Mouse (Mus musculus) liver, embryonic 12.5 days (tissue): ENCODE results near the gene Gnai3. TPM values are rescaled to one million over a fixed set of nuclear protein-coding genes. Genes with fewer than 3 reads are reported as not detected.

Source experiments
- ATAC-seq: fragments of 200-750 bp; cut with Nextera tagmentation; 2 replicates; pipeline ENCODE4 v1.8.0; 2017; ENCODE audit warnings: moderate number of reproducible peaks, mild to moderate bottlenecking, moderate library complexity
- H3K27ac ChIP-seq: fragments of 300-500 bp; sonication (generic); 2 replicates; pipeline ENCODE4 v1.5.1; 2016; ENCODE audit warnings: mild to moderate bottlenecking
- H3K27me3 ChIP-seq: fragments of 300-500 bp; sonication (generic); replicated peaks from 2 replicates; pipeline ENCODE4 v1.6.1; 2016; ENCODE audit warnings: mild to moderate bottlenecking, moderate library complexity
- H3K36me3 ChIP-seq: fragments of 300-500 bp; sonication (generic); 2 replicates; pipeline ENCODE4 v1.6.1; 2016; ENCODE audit warnings: mild to moderate bottlenecking, moderate library complexity
- H3K4me1 ChIP-seq: fragments of 300-500 bp; sonication (generic); 2 replicates; pipeline ENCODE4 v1.6.1; 2016
- H3K4me2 ChIP-seq: fragments of 300-500 bp; sonication (generic); 2 replicates; pipeline ENCODE4 v1.6.1; 2016; ENCODE audit warnings: mild to moderate bottlenecking, moderate library complexity
- H3K4me3 ChIP-seq: fragments of 300-500 bp; sonication (generic); 2 replicates; pipeline ENCODE4 v1.5.1; 2016; ENCODE audit warnings: mild to moderate bottlenecking, moderate library complexity
- H3K9ac ChIP-seq: fragments of 300-500 bp; sonication (generic); 2 replicates; pipeline ENCODE4 v1.6.1; 2016; ENCODE audit warnings: mild to moderate bottlenecking, moderate library complexity
- H3K9me3 ChIP-seq: fragments of 300-500 bp; sonication (generic); replicated peaks from 2 replicates; pipeline ENCODE4 v1.6.1; 2016; ENCODE audit warnings: mild to moderate bottlenecking, moderate library complexity
- WGBS: fragments of 180-500 bp; shearing (Covaris S2); methylation state at CpG from one replicate; pipeline ENCODE4 v1.1.7; 2016; ENCODE audit not compliant: insufficient replicate concordance; 5-methylcytosine and 5-hydroxymethylcytosine counted together
- polyA plus RNA-seq: library from polyadenylated mRNA; unstranded; fragments of >200 nt; fragmentation: Nextera tagmentation; extraction: Ambion mirVana; gene quantifications from 2 replicates; pipeline ENCODE4 v1.2.1, GENCODE M21; 2016

Gnai3 gene
- polyA plus RNA-seq, 1 experiment from 2014 or later = 91.7 TPM

DNA sequence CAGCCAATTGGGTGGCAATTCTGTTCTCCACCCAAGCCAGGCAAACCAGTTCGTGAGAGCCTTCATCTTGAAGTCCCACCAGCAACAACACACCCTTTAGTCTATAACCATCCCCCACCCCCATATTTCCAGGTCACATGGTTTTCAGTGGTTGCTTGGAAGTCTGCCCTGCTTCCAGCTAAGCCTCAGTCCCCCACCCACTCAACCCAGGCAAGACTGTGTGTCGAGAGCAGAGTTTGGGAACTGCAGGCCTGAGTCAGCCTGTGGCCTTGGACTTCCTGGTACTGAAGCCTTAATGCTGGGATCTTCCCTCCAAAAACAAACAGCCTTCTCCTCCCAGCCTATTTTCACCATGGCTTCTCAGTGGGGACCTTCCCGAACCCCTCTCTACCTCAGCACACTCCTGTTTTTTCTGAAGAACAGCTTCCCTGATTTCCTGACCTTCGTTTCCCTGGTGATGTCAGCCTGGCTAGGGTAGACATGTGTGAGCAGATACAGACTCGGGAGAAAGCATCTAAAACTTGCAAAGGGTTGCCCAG is 57.0 kb downstream of the Gnai3 start:
- 67% methylated on average over 5 of the region's 5 CpGs for WGBS
- ATAC-seq = no peak
- peak overlapping the region; percentile 23; the same call in 1 of the 2 replicates for H3K27ac ChIP-seq

DNA sequence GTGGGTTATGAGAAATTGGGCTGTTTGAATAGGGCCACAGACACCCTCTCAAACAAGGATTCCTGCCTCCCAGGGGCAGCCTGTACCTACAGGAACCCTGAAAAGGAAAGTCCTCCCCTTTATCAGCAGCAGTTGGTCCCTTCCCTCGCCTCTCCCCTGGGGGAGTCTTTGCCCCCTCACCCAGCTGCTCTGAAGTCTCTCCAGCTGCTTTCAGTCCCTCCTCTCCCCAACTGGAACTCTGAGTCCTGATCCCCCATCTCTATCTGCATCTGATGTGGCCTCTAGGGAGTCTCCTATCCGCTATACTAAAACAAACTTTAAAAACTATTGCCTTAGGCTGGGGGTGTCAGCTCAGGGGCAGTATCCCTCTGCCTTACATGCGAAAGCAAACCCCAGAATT is 58.6 kb downstream of the Gnai3 start:
- Histone ChIP-seq H3K36me3 (peaks cover 22% of the 10 kb centered on the region), H3K4me2 (peak overlapping the region; percentile 98), H3K4me3 (peak overlapping the region; percentile 84), H3K9ac (peak overlapping the region; percentile 92), H3K27ac (peak overlapping the region; percentile 95), H3K9me3 (no peaks in the 10 kb centered on the region), H3K27me3 (no peaks in the 10 kb centered on the region), H3K4me1 (peaks cover 69% of the 10 kb centered on the region)
- no peak for ATAC-seq
- 55% methylated on average over 3 of the region's 3 CpGs for WGBS

More for the DNA sequence above, 57.0 kb downstream of the Gnai3 start:
- peaks cover 65% of the 10 kb centered on the region for H3K4me1 ChIP-seq
- H3K9ac ChIP-seq = no peak overlapping the region
- no peak overlapping the region for H3K4me2 ChIP-seq
- H3K36me3 ChIP-seq = peaks cover 6% of the 10 kb centered on the region
- no peak overlapping the region for H3K4me3 ChIP-seq
- H3K9me3 ChIP-seq = no peaks in the 10 kb centered on the region
- no peaks in the 10 kb centered on the region for H3K27me3 ChIP-seq

DNA sequence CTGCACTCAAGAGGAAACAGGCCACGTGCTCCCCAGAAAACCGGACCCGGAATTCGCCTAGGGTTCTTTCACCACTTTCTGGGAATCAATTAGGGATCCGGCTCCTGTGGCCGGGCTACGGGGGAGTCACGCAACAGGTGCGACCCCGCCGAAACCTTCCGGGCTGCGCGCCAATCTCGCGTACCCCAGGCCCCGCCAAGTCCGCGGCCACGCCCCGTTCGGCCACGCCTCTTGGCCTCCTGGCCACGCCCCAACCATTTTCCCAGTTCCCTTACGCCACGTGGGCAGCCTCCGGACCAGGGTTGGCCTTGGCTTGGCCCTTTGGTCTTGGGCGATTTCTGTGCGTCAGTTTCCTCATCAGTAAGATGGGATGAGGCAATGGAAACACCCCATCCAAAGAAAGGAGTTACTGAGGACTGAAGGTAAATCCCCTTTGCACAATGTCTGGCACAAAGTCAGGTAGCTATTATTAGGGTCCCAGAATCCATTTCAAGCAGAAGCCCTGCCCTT is 59.4 kb downstream of the Gnai3 start, which contains the start of gene Ampd2:
TSS of gene Ampd2 (minus strand) at position 182 of the 510 bp plus-strand sequence.
- H3K36me3 ChIP-seq = peaks cover 30% of the 10 kb centered on the region
- under 1% methylated on average over 29 of the region's 29 CpGs for WGBS
- peak; percentile 57 for ATAC-seq
- peak within 1 kb of the TSS; percentile 84 for H3K4me3 ChIP-seq
- peak within 1 kb of the TSS; percentile 95 for H3K27ac ChIP-seq
- no peaks in the 10 kb centered on the region for H3K27me3 ChIP-seq
- H3K9ac ChIP-seq = peak within 1 kb of the TSS; percentile 92
- H3K4me2 ChIP-seq = peak within 1 kb of the TSS; percentile 98
- H3K4me1 ChIP-seq = peaks cover 77% of the 10 kb centered on the region
- no peaks in the 10 kb centered on the region for H3K9me3 ChIP-seq

DNA sequence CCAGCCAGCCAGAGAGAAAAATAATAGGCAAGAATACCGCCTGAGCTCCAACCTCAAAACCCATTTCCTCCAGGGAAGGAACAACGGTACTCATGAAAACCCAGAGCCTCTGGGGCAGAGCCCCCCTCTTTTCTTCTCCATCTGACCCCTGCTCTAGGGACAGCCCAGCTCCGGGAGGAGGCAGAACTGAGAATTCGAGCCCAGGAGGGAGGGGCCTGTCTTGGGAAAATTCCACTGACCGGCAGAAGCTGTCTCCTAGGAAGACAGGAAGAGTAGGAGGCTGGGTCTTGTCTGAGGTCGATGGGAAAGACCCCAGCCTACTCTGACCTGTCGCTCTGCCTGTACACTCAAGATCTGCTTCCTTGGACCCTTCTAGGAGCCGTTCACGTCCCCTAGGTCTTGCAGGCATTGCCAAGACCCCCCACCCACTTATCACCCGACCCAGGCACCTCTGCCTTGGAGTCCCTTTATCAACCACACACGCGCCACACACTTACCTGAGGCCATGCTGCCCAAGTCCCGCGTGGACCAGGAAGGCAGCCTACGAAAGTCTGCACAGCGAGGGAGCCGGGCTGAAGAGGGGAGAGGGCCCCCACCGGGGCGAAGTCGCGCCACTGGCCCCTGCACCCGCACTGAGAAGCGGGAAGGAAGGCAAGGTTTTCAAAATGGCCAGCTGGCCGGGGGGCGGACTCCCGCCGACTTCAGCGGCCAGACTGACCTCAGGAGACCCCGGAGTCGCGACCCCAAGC is 60.1 kb downstream of the Gnai3 start:
- H3K4me1 ChIP-seq = peaks cover 83% of the 10 kb centered on the region
- no peaks in the 10 kb centered on the region for H3K27me3 ChIP-seq
- peak overlapping the region; percentile 98 for H3K4me2 ChIP-seq
- WGBS = under 1% methylated on average over 31 of the region's 31 CpGs
- no peaks in the 10 kb centered on the region for H3K9me3 ChIP-seq
- H3K36me3 ChIP-seq = peaks cover 36% of the 10 kb centered on the region
- ATAC-seq = peak; percentile 49
- peak overlapping the region; percentile 95 for H3K27ac ChIP-seq
- peak overlapping the region; percentile 84 for H3K4me3 ChIP-seq
- H3K9ac ChIP-seq = peak overlapping the region; percentile 92

DNA sequence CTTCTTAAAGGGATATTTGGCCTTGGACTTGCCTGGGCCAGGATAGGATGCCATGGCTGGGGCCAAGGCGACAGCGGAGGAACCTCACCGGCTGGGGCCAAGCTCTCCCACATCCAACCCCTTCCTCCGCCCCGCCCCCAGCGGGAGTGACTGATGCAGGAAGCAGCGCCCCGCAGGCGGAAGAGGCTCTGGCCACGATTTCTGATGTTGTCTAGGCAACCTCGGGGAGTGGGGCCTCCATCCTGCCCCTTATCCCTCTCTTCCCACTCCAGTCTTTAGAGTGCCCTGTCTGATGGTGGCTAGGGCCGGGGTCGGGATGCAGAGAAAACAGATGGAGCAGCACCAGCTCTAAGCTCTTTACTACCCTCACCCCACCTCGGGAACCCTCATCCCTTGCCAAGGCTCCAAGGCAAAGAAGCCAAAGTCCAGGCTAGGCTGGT is 60.6 kb downstream of the Gnai3 start:
- WGBS = 2% methylated on average over 14 of the region's 14 CpGs
- ATAC-seq = peak; percentile 85

DNA sequence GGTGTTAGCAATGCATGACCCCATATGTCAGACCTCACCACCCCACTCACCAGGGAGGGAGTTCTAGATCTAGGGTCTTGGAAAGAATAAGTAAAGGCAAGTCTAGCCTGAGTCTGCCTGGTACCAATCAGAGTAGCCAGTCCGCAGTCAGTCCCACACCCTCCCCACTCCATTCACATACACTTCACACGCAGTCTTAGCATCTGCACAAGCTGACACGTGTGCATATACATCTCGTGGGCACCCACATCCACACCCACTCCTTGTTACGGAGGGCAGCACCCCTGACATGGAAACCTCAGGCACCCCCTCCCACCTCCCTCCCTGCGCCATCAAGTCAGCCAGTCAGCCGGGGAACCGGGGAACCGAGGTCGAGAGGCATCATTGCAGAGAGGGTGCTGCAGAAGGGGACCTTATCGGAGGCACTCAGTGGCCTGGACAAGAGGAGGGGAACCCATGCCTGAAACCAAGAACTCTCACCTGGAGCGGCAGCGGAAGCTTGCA is 61.1 kb downstream of the Gnai3 start:
- Histone ChIP-seq H3K27ac (peak overlapping the region; percentile 95), H3K9ac (peak overlapping the region; percentile 92), H3K4me3 (peak overlapping the region; percentile 84), H3K36me3 (peaks cover 47% of the 10 kb centered on the region), H3K9me3 (no peaks in the 10 kb centered on the region), H3K4me2 (peak overlapping the region; percentile 98), H3K4me1 (peaks cover 74% of the 10 kb centered on the region), H3K27me3 (no peaks in the 10 kb centered on the region)
- ATAC-seq = peak; percentile 36
- WGBS = 10% methylated on average over 13 of the region's 13 CpGs

More for the DNA sequence above, 60.6 kb downstream of the Gnai3 start:
- H3K4me2 ChIP-seq = peak overlapping the region; percentile 98
- H3K4me1 ChIP-seq = peaks cover 79% of the 10 kb centered on the region
- H3K27me3 ChIP-seq = no peaks in the 10 kb centered on the region
- peak overlapping the region; percentile 92 for H3K9ac ChIP-seq
- H3K27ac ChIP-seq = peak overlapping the region; percentile 95
- peak overlapping the region; percentile 84 for H3K4me3 ChIP-seq
- H3K9me3 ChIP-seq = no peaks in the 10 kb centered on the region
- H3K36me3 ChIP-seq = peaks cover 42% of the 10 kb centered on the region

DNA sequence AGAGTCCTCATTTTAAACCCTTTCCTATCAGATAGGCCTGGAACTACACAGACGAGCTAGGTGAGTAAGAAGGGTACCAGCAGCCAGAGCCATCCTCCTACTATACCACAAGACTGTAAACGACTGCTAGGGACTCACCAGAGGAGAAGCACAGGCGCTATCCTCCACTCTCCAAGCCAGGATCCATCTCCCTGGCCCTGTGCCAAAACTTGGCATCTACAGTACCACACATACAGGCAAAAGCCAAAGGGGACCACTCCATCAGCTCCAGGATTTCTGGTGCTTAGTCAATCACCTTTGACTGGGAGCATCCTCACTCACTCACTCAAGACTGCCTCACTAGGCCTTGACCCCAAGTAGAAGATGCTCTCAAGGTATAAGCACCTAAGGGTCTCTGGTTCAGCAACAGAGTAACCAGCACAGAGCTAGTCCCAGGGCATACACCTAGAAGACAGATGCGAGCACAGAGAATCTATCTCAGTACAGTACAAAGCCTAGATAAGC is 62.0 kb downstream of the Gnai3 start:
- Histone ChIP-seq H3K4me2 (peak overlapping the region; percentile 98), H3K4me3 (peak overlapping the region; percentile 84), H3K9me3 (no peaks in the 10 kb centered on the region), H3K4me1 (peaks cover 65% of the 10 kb centered on the region), H3K36me3 (peaks cover 55% of the 10 kb centered on the region), H3K27me3 (no peaks in the 10 kb centered on the region), H3K27ac (peak overlapping the region; percentile 95), H3K9ac (peak overlapping the region; percentile 92)
- ATAC-seq = 0 out of 2 replicates have a peak, but pooled peaks have one; percentile 21
- WGBS = 35% methylated on average over 4 of the region's 4 CpGs

DNA sequence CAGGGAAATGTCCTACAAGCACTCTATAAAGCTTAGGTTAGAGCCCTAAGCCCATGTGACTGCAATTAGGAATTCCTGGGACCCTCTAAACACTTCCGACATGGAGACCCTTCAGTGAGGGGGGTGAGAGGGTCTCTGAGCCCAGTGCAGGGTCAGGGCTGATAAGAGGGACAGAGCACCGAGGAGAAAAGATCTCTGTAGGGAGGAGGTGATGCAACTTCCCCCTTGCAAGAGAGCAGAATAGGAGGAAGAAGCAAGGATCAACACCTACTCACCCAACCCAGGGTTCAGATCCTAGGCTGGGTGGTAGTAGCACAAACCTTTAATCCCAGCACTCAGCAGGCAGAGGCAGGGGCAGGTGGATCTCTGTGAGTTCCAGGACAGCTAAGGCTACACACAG is 62.8 kb downstream of the Gnai3 start:
- Histone ChIP-seq H3K27ac (peak overlapping the region; percentile 95), H3K9ac (peak overlapping the region; percentile 92), H3K4me2 (peak overlapping the region; percentile 98), H3K4me1 (peaks cover 59% of the 10 kb centered on the region), H3K27me3 (no peaks in the 10 kb centered on the region), H3K9me3 (no peaks in the 10 kb centered on the region), H3K36me3 (peaks cover 63% of the 10 kb centered on the region), H3K4me3 (peak overlapping the region; percentile 84)
- WGBS = 18% methylated on average over 2 of the region's 2 CpGs
- ATAC-seq = no peak

DNA sequence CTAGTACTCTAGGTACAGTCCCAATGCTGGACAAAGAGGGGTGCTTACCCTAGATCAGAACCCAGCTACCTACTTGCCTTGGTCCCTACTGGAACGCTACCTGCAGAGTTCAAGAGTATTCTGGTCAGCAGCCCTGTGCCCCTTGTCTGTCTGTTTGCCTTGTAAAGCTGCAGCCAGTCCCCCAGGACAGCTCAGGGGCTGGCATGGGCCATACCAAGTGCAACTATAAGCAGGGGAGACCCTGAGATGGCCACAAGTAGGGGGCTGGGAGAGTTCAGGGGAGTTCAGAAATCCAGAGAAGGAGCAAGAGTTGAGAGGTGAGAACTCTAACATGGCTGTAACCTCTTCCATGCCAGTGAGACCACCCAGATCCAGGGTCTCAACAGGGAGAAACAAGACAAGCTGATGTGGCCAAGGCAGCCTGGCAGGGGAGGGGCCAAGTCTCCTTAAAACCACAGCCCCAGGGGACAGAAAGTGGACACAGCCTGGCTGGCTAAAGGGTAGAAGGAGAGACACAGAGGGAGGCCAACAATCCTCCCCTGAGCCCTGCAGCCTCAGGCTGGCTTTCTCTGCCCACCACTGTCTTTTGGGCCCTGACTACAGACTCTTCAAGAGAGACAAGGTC is 63.6 kb downstream of the Gnai3 start:
- ATAC-seq = no peak
- peaks cover 71% of the 10 kb centered on the region for H3K36me3 ChIP-seq
- peak overlapping the region; percentile 92 for H3K9ac ChIP-seq
- H3K27me3 ChIP-seq = no peaks in the 10 kb centered on the region
- peaks cover 55% of the 10 kb centered on the region for H3K4me1 ChIP-seq
- no peaks in the 10 kb centered on the region for H3K9me3 ChIP-seq
- H3K4me3 ChIP-seq = peak overlapping the region; percentile 84
- H3K4me2 ChIP-seq = peak overlapping the region; percentile 98
- 95% methylated on average over 1 of the region's 1 CpGs for WGBS
- peak overlapping the region; percentile 95 for H3K27ac ChIP-seq

DNA sequence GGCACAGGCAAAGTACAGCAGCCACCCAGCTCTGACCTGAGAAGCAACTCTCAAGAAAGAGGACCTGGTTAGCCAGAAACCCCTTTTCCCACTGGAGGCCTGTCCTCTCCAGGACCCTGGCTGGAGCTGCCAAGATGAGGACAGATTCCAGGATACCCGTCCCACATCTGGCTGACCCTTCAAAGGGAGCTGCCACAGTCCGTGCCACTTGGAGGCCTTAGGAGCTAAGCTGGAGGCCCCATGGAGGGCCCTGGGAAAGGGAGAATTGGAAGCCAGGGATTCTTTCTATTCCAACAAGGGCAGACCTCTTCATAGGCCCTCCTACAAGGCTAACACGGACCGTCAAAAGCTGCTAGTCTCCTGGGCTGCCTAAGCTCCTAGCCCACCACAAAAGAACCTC is 64.3 kb downstream of the Gnai3 start:
- H3K4me1 ChIP-seq = peaks cover 48% of the 10 kb centered on the region
- H3K36me3 ChIP-seq = peaks cover 78% of the 10 kb centered on the region
- no peaks in the 10 kb centered on the region for H3K27me3 ChIP-seq
- no peak for ATAC-seq
- H3K27ac ChIP-seq = peak overlapping the region; percentile 95
- H3K9me3 ChIP-seq = no peaks in the 10 kb centered on the region
- peak overlapping the region; percentile 92 for H3K9ac ChIP-seq
- no peak overlapping the region for H3K4me3 ChIP-seq
- peak overlapping the region; percentile 98 for H3K4me2 ChIP-seq
- 72% methylated on average over 4 of the region's 4 CpGs for WGBS

DNA sequence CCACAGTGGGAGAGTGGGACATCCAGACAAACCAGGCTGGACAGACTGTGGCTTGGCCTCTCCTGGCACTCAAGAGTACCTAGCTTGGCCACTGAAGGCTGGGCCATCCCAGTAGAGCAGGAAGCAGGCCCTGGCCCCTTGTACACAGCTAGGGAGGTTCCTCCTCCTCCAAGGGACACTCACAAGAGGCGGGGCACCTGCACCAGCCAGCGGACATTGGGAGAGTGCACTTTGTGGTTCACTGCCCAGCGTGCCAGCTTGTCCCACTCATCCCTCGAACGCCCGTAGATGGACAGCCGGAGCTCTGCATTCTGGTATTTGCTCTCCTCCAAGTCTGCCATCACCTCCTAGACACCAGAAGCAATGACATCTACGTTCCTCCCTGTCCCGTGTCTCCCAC is 69.1 kb downstream of the Gnai3 start:
- H3K27me3 ChIP-seq = no peaks in the 10 kb centered on the region
- peaks cover 9% of the 10 kb centered on the region for H3K4me1 ChIP-seq
- H3K36me3 ChIP-seq = peaks cover 97% of the 10 kb centered on the region
- H3K4me3 ChIP-seq = no peak overlapping the region
- no peak overlapping the region for H3K4me2 ChIP-seq
- no peak overlapping the region for H3K27ac ChIP-seq
- no peak overlapping the region for H3K9ac ChIP-seq
- H3K9me3 ChIP-seq = no peaks in the 10 kb centered on the region
- WGBS = 92% methylated on average over 9 of the region's 9 CpGs
- ATAC-seq = no peak
